Mouse (Mus musculus) cerebellum, postnatal 4 days (tissue): ENCODE data around the gene Slc25a10.
"Not testable (repeated sequence)": the region's sequence is repeated elsewhere in the genome, so short reads cannot be mapped to it uniquely, and the experiment has no call there.

Experiments
- DNase-seq, 2 experiments: peaks; one replicate each; pipeline ENCODE4 v3.0.0; 2022; ENCODE audit warnings: low spot score in 2 of 2, mixed read lengths in 1 of 2

Slc25a10 gene

DNA sequence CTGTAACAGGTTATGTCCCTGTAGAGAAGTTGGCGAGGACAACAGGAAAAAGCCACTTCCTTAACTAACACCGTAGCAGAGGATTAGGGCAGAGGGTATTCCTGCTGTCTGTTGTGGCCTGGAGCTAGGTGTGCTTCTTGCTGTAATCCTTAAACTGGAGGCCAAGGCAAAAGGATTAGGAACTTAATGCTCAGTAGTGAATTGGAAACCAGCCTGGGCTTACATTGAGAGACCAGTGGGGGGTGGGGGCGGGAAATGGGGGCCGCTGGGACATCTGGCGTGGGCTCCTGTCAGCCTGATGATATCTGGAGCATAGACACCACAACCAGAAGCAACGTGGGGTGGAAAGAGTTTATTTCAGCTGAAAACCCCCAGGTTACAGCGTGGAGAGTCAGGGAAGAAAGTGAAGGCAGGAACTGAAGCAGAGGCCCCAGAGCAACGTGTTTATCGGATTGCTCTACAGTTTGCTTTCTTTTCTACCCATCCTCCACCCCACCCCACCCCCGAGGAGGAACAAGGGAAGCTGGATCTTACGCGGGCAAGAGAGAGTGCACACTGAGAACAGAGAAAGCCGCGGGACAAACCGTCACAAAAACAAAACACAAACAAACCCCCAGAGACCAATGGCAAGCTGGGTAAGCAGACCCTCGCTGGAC lies 18.9 kb downstream of the Slc25a10 start:
- no peak for DNase-seq

DNA sequence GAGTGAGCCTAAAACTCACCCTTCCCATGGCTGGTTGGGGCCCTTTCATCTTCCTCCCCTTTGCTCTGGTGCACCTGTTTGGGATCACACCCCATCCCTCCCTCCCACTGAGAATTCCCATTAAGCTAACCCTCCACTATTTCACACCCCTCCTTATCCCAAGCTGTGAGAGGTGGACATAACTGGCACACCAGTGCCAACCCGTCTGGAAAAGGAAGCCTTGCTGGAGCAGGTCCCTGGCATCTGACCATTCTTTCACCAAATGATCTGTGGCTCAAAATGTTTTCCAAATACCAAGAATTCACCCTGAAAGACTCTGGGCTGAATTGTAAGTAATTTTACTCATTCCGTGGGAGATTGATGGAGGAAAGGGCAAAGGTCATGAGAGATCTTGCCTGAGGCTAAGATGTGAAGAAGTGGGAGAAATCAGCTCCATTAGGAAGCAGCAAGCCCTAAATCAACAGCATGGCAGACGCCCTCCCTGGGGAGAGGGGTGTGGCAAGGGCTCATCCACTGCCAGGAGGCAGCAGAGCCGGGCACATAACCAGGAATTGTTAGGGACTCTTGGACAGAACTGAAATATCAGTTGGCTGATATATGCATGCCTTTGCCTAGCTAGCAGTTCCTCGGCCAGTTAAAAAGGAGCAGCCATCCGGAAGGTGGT lies 21.3 kb downstream of the Slc25a10 start:
- no peak for DNase-seq

DNA sequence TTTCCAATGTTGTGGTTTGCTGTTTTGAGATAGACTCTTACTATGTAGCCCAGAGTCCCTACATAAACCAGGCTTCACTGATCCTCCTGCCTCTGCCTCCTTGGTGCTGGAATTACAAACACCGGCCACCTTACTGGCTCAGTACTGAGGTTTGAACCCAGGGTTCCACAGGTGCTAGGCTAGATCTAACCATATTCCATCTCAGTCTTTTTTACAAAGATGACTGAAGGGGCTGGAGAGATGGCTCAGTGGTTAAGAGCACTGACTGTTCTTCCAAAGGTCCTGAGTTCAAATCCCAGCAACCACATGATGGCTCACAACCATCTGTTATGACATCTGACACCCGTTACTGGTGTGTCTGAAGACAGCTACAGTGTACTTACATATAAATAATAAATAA lies 22.6 kb downstream of the Slc25a10 start:
- DNase-seq: not testable (repeated sequence)

DNA sequence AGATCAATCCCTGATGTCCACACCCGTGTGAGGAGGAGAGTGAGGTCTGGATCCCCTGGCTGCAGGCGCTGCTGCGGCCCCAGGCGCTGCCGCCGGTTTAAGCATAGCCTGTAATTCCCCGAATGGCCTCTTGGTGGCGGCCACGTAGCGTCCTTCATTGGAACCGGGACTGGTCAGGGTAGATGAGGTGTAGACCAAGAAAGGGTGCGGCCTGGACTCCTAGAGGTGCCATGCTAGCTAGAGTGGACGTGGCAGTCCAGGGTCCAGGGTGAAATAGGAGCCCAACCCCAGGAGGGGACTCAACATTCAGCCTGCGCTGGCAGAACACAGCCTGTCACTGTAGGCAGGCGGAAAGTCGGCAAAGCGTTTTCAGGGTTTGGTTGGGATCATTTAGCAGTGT lies 24.0 kb downstream of the Slc25a10 start:
- DNase-seq: peak; percentile 91 to 92

DNA sequence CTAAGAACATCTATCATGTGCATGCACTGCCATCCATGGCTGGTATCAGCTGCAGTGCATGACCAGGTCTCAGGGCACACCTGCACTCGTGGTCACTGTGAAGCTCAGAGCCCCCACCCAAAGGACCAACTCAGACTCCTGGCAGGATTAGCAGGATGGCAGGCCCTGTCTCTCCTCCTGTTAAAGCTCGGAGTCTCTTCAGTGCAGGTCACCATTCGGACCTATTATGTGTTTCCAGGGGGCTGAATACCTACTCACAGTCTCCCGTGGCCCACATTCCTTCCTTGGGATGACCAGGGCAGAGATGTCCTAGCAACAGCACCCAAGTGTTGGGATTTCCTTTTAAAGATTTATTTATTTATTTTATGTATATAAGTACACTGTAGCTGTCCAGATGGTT lies 25.5 kb downstream of the Slc25a10 start:
- DNase-seq: no peak

DNA sequence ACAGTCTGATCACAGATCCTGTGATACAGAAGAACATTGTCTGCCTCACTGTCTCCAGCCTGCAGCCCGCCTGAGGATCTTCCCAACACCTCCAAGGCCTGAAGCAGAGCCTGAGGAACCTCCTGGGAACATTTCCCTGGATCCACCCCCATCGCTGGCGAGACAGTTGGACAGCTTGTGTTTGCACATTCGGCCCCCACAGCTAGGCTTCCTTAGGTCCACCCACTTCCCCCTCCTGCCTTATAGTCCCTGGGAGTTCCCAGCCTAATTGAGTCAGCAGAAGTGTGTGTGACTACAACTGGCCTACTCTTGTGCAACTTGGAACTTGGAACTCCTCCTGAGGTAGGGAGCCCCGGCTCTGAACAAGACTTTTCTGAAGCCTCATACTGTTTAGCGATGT lies 26.4 kb downstream of the Slc25a10 start:
- DNase-seq: no peak

DNA sequence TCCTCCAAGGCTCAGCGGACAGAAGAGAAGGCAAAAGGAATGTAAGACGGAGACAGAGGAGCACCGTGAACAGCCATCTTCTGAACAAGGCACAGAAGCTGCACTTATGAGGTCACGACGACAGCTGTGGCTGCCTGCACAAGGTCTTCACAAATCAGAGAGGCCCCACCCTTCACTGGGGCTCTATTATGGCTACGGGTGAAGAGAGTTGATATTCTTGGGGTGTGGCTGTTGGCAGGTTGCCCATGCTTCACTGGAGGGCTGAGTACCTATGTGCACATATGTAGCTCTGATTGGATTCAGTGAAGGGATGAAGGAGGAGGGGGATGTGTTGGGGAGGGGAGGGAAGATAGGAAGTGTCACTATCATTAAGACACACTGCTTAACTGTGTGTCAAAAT lies 26.9 kb downstream of the Slc25a10 start:
- no peak for DNase-seq

DNA sequence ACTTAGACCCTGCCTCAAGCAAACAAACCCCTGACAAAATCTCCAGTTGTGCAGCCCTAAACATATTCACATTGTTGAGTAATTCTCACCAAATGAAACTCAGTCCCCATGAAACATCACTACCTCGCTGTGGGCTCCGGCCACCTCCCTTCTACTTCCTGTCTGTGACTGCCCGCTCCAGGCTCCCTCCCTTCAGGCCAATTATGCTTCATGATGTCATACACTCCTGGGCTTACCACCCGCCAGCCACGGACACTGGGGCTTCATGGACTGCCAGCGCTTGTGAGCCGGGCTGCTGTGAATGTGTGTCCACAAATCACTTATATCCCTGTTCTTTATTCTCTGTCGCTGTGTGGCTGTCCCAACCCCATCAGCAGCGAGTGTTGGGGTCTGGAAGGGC lies 28.1 kb downstream of the Slc25a10 start:
- no peak for DNase-seq

DNA sequence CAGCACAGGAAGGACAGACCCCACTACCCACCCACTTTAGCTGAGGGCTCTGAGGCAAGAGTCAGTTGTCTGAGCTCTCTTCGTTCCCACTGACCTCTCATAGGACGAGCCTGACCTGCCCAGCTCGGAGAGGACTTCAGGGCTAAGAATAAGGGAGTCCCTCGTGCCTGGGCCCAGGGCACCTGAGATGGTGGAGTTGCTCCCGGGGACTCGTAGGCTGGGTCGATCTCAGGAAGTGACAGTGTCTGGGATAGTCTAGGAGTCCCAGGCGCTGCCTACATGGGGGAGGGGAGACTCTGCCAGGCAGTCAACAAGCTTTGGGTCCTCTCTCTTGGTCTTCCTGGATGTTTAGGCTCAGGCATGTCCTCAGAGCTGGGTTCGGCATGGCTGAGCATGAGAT lies 28.9 kb downstream of the Slc25a10 start:
- no peak for DNase-seq

DNA sequence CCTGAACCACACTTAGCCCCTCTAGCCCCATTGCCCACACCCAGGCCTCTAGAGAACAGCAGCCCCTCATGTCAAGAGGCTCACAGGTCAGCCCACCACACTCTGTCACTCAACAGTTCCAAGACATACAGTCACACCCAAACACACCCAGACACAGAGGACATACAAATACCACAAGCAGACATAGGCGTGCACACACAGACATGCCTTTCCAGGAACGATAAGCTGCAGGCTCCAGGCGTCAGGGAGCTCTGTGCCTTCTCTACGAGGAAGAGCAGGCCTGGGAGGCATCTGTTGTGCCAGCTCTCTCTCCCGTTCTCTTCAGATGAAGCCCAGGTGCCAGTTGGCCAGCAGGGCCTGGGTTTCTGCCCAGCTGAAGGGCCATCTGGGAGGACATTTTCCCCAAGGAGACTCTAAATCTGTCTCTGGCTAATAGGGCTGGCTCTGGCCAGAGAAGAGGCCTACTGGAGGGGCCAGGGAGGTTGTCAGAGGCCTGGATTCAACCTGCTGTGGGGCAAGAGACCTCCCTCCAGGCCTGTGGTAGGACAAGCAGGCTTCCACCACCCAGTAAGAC lies 29.4 kb downstream of the Slc25a10 start:
- DNase-seq: peak in 1 of 2 experiments; percentile 69

DNA sequence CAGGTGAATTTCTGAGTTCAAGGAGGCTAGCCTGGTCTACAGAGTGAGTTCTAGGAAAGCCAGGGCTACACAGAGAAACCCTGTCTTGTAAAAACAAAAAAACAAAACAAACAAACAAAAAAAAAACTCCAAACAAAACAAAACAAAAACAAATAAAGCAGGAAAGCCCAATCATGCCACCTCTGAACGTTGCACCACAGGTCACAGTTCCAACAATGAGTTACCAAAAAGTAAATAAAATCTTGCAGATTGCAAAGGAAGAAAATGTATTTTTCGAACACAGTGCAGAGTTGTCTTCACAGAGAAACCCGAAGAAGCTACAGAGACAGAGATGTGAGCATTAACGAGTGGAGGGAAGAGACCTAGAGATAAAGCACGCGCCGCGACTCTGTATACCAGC lies 30.9 kb downstream of the Slc25a10 start:
- no peak for DNase-seq

DNA sequence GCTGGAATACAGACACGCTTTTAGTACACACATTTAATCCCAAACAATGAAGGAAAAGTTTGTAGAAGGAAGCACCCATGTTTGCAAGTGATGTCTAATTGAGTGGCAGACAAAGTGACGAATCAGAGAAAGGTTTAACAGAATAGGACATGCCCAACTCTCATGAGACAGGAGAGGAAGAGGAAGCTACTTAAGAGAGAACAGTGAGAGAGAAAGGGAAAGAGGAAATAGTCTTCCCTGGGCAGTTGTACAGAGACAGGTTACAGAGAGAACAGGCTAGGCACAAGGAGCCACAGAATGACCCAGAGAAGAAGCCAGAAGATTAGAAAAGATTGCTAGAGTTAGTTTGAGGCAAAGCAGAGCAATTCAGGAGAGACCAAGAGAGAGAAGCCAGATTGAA lies 34.3 kb downstream of the Slc25a10 start:
- DNase-seq: no peak

DNA sequence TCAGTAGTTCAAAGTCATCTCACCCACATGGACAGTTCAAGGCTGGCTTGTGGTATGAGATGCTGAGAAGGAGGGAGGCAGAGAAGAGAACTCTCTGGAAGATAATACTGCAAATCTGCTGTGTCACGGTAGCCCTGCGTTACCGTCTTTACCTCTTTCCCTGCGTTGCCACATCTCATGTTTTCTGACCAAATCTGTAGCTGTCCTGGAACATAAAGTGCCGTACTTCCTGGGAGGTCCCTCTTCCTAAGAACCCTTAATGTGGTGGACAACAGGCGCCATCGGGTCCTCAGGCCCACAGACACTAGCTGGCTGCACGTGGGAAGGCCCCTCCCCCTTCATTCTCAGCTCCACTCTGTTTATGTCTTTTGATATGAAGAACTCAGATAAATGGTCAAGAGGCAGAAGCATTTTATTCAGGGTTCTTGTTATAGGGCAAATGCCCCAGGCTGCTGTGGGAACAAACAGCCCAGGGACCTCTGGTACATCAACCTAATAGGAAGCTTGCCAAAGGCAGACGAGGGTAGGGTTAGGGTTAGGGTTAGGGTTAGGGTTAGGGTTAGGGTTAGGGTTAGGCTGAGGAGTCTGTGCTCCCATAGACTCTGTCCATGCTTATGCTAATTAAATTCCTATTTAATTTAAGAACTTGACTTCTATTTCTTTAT lies 36.2 kb downstream of the Slc25a10 start:
- DNase-seq: no peak

DNA sequence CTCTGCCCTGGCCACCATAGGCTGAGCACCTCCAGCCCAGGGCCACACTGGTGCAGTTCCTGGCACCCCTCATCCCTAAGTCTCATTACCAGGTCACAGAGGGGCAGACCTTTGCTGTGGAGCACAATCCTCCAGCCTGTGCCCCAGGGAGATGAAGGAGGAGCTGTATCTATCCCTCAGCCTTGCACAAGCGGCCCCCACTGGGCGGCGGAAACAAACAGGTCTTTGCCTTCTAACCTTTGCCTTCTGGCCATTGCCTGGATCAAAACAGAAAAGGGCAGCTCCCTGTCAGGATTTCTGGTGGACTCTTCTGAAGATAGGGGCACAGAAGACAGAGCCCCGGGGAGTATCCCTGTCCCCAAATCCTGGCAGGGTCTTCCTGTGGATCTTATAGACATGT lies 37.3 kb downstream of the Slc25a10 start:
- DNase-seq: no peak

DNA sequence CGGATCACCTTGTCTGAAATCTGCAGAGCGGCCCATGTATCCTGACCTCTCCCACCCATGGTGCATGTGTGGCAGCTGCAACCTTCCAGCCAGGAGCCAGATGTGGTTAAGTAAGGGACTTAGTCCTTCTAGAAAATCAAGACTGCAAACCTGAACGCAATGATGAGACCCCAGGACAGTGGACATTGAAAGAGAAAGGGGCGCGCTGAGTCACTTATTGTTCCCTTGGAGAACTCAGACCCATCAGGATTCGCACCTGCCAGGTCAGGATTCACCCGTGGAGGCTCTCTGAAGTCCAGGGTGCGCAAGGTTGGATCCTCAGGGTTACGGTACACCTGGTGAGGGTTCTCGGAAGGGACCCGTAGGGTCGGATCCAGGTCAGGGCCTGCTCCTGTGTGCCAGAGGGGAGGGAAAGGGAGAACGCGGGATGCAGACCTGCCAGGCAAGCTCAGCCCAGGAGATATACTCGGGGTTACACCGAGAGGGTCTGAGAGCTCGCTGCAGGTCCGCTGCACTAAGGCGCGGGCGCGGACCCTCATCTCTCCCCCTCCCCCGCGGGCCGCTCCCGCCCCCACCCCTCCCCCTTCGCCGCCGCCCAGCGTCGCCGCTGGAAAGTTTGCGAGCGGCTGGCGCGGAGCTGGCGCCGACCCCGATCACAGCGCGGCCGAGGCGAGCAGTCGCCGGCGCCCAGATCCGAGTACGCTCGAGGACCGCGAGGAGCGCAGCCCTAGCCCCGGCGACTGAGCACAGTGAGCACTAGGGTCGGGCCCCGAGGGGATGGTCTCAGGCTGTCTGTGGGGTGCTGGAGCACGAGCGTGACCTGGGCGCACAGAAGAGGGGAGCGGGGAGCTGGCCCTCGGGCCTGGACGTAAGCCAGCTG lies 38.7 kb downstream of the Slc25a10 start, which contains the start of gene Gcgr:
Gene Gcgr (plus strand): TSS at position 615 of the 880 bp plus-strand sequence.
- no peak for DNase-seq

DNA sequence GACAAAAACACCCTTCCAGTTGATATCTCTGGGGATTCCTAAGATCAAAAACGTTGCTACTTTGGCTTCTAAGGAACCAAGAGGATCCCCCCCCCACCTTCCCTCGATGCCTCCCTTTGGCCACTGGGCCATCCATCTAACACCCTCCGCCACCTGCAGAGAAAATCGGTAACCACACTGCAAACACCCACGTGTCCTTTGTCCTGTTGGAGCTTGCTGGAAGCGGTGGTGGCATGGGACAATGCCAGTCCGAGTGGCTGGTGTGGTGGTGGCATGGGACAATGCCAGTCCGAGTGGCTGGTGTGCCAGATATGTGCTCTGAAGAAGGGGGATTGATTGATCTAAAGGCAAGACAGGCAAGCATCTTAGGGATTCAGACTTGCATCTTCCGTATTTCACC lies 40.0 kb downstream of the Slc25a10 start:
- no peak for DNase-seq

DNA sequence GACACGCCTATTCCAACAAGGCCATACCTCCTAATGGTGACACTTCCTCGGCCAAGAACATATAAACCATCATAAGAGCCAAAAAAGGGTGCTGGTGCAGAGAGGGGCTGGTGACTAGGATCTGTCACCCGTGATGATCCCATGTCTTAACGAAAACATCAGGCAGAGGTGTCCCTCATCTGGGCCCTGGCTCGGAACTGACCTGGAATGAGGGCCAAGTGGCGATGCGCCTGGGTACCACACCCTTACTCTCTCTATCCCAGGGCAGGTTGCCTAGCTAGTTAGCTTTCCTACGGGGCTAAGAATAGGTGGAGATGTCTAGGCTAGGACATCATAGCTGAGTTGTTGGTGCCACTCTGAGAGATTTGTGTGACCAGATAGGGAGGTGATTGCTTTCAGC lies 42.5 kb downstream of the Slc25a10 start:
- no peak for DNase-seq

DNA sequence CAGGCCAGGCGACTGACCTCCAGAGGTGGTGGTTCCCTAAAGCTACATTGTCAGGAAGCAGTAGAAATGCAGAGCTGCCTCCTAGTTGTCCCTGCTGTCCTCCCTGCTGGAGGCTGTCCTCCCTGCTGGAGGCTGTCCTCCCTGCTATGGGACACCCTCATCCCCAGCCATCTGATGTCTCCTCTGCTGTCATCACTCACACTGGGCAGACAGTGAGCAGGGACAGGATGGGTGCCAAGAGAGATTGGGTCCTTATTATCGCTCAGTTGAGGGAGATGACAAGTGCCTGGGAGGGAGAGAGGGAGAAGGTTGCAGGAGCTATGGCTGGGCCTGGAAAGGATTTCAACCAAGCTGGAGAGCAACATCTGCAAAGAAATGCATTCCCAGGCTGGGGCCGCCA lies 43.5 kb downstream of the Slc25a10 start:
- no peak for DNase-seq

DNA sequence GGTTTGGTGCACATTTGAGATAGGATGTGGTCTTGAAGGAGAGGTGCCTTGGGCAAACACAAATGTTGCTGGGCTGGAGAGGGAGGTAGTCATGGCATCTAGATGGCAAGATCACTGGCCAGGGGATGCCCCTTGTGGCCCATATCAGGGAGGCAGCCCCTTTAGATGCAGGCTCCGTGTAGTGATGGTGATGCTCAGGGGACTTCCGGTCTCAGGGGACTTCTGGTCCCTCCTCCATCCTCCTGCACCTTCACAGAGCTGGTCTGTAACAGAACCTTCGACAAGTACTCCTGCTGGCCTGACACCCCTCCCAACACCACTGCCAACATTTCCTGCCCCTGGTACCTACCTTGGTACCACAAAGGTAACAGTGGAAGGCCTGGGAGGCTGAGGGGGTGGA lies 44.2 kb downstream of the Slc25a10 start:
- no peak for DNase-seq

DNA sequence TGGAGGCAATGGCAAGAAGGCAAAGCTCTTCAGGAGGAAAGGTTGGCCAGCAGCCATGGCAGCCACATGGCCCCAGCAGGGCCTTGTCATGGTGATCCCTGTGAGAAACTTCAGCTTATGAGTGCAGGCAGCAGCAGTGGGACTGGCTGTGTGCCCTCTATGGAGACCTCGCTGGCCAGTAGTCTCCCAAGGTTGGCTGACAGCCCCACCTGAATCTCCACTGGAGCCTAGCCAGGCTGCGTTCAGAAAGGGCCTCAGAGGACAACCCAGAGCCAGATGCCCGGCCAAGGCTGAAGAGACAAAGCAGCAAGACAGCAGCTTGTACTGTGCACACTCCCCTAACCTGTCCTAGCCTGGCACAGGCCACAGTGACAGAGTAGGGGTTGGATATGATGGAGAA lies 46.8 kb downstream of the Slc25a10 start:
- peak; percentile 43 to 88 for DNase-seq

DNA sequence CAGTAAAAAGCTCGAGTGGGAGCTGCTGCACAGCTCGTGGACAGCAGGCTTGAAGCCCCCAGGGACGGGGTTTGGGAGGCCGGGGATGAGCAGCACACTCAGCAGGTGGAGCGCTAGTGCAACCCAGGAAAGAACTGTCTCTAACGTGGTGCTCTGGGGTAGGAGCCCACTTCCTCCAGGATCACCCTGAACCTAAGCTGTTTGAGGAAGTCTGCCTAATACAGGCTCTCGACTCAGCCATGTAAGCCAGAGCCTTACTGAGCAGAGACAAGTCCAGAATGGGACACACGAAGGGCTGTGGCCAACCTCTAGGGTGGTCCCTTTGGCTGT lies 47.3 kb downstream of the Slc25a10 start:
- no peak for DNase-seq
